Mouse (Mus musculus) CH12.LX (cell line): ENCODE results near the gene Becn1.

Source experiments
- CTCF ChIP-seq, 2 experiments: IDR thresholded peaks in 1 of 2; conservative IDR thresholded peaks in 1 of 2; 2 replicates each; pipeline ENCODE4 v1.5.1; 2011 to 2012; ENCODE audit warnings: low read depth in 2 of 2, low read length in 2 of 2, improper control_type of control experiment in 1 of 2, inconsistent platforms in 1 of 2, mild to moderate bottlenecking in 1 of 2, moderate library complexity in 1 of 2
- E2F4 ChIP-seq: IDR thresholded peaks from 2 replicates; pipeline ENCODE4 v1.6.1; 2011; ENCODE audit warnings: low read depth, low read length, improper control_type of control experiment; ENCODE audit not compliant: insufficient replicate concordance
- POLR2A ChIP-seq: IDR thresholded peaks from 2 replicates; pipeline ENCODE4 v1.6.1; 2011; ENCODE audit warnings: low read depth, mild to moderate bottlenecking, improper control_type of control experiment, low read length

GRCm38 (mm10) chr11:101263989-101264280 lies 38.2 kb downstream of the Becn1 start:
- TF ChIP-seq CTCF (conservative IDR thresholded peaks at IDR 0.05 in 1 of 2, IDR thresholded peaks at IDR 0.05 in 1 of 2; ENCODE audit: low read depth in 2 of 2, low read length in 2 of 2) (no peak), POLR2A (no peak), E2F4 (no peak)
